Mouse (Mus musculus) heart, postnatal 0 days (tissue): ENCODE data around the gene Mtln. TPM values are rescaled to one million over a fixed set of nuclear protein-coding genes. Genes with fewer than 3 reads are reported as not detected.

Experiments used
- ATAC-seq: fragments of 200-750 bp; cut with Nextera tagmentation; 2 replicates; pipeline ENCODE4 v1.8.0; 2017; ENCODE audit warnings: low read depth, moderate number of reproducible peaks, moderate library complexity; ENCODE audit not compliant: insufficient read depth
- DNase-seq: peaks from one replicate; pipeline ENCODE4 v3.0.0-alpha.2; 2016; ENCODE audit warnings: low spot score
- H3K27ac ChIP-seq: fragments of 300-500 bp; sonication (generic); 2 replicates; pipeline ENCODE4 v1.5.1; 2014; ENCODE audit warnings: low read depth, mild to moderate bottlenecking
- H3K27me3 ChIP-seq: fragments of 300-500 bp; sonication (generic); 2 replicates; pipeline ENCODE4 v1.6.1; 2014; ENCODE audit warnings: low read length, mixed read lengths; ENCODE audit not compliant: control insufficient read depth, insufficient read depth
- H3K36me3 ChIP-seq: fragments of 300-500 bp; sonication (generic); replicated peaks from 2 replicates; pipeline ENCODE4 v1.6.1; 2014; ENCODE audit warnings: low read length, mixed read lengths; ENCODE audit not compliant: control insufficient read depth, insufficient read depth
- H3K4me1 ChIP-seq: fragments of 300-500 bp; sonication (generic); 2 replicates; pipeline ENCODE4 v1.6.1; 2014; ENCODE audit warnings: antibody characterized with exemption; ENCODE audit not compliant: control insufficient read depth, insufficient read depth
- H3K4me2 ChIP-seq: fragments of 300-500 bp; sonication (generic); 2 replicates; pipeline ENCODE4 v1.6.1; 2014; ENCODE audit warnings: low read depth, mild to moderate bottlenecking, low read length, moderate library complexity
- H3K4me3 ChIP-seq: fragments of 300-500 bp; sonication (generic); 2 replicates; pipeline ENCODE4 v1.5.1; 2014; ENCODE audit warnings: low read depth, low read length
- H3K9ac ChIP-seq: fragments of 300-500 bp; sonication (generic); replicated peaks from 2 replicates; pipeline ENCODE4 v1.6.1; 2014; ENCODE audit warnings: low read depth, low read length, mixed read lengths
- H3K9me3 ChIP-seq: fragments of 300-500 bp; sonication (generic); replicated peaks from 2 replicates; pipeline ENCODE4 v1.6.1; 2016; ENCODE audit warnings: low read length; ENCODE audit not compliant: control insufficient read depth
- CTCF ChIP-seq: IDR thresholded peaks from 2 replicates; pipeline ENCODE4 v1.5.1; 2016; ENCODE audit warnings: antibody characterized with exemption, control low read depth, low read depth
- EP300 ChIP-seq: IDR thresholded peaks from 2 replicates; pipeline ENCODE4 v1.6.1; 2016; ENCODE audit warnings: antibody characterized with exemption, low read depth
- WGBS: fragments of 180-500 bp; shearing (Covaris S2); extraction: QIAGEN DNeasy Blood & Tissue Kit; methylation state at CpG from one replicate; pipeline ENCODE4 v1.1.7; 2014; 5-methylcytosine and 5-hydroxymethylcytosine counted together
- polyA plus RNA-seq: library from polyadenylated mRNA; unstranded; fragments of >200 nt; fragmentation: Nextera tagmentation; extraction: Ambion mirVana; gene quantifications from 2 replicates; pipeline ENCODE4 v1.2.1, GENCODE M21; 2015
- total RNA-seq: library from RNA; depleted of rRNA; stranded (reverse); fragments of >200 nt; gene quantifications from 2 replicates; pipeline ENCODE4 v1.2.3, GENCODE M21; 2014; ENCODE audit warnings: low replicate concordance

The Mtln gene
- total and polyA plus RNA-seq, 2 experiments from 2014 or later, result 13.3 to 65.0 TPM

- ATAC-seq (peak; percentile 10), DNase-seq (no peak)
- peak overlapping the region; percentile 41; the same call in 1 of the 2 replicates for H3K9ac ChIP-seq
- H3K4me2 ChIP-seq, result peak overlapping the region; percentile 97
- no peaks in the 10 kb centered on the region for H3K9me3 ChIP-seq
- peaks cover 5% of the 10 kb centered on the region for H3K36me3 ChIP-seq
- TF ChIP-seq EP300, result no peak
- no peak for TF ChIP-seq CTCF
- WGBS, result 36% methylated on average over 11 of the region's 11 CpGs
- no peak overlapping the region for H3K27ac ChIP-seq
- 0 out of 2 replicates have a peak, but pooled peaks cover 5% of the 10 kb centered on the region for H3K27me3 ChIP-seq
- 0 out of 2 replicates have a peak, but pooled peaks cover 9% of the 10 kb centered on the region for H3K4me1 ChIP-seq
- peak overlapping the region; percentile 88 for H3K4me3 ChIP-seq
These were observed 40.0 kb upstream of the Mtln start for GRCm38 (mm10) chr2:127832103-127832832.

DNA sequence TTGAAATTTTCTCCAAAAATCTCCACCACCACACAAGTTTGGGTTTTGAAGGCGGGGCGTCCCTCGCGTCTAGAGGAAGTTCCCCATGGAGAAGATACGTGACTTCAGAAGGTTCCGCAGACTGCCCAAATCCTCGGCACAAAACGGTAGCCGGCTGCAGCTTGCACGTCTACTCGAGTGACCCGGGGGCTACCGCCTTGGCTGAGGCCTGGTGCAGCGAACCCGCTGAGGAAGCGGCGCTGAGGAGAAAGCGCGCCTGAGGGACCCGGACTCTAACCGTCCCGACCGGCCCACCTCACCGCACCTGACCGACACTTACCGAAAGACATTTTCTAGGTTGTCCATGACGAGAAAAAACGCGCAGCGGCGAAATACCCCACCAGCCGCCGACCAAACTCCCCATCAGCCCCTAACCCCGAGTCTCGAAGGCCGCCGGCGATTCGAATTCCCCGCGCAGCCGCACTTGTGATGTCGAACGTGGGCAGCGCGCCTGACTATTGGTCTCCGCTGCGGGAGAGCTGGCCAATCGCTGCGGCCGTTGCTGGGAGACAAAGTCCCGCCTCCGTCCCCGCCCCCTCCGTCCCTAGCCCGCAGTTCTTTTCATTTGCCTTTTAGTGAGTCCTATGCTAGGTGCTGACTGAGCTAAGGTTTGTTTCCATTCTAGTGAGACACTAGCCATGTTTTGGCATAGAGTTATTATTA is 39.3 kb upstream of the Mtln start, which contains the start of gene Bub1:
Bub1 (minus strand) TSS at position 465 of the 702 bp plus-strand sequence.
- under 1% methylated on average over 56 of the region's 56 CpGs for WGBS
- Histone ChIP-seq H3K9me3 (no peaks in the 10 kb centered on the region), H3K27ac (no peak within 1 kb of the TSS), H3K27me3 (no peaks in the 10 kb centered on the region), H3K36me3 (peaks cover 9% of the 10 kb centered on the region), H3K9ac (peak within 1 kb of the TSS; percentile 41), H3K4me2 (peak within 1 kb of the TSS; percentile 97), H3K4me1 (0 out of 2 replicates have a peak, but pooled peaks cover 9% of the 10 kb centered on the region), H3K4me3 (peak within 1 kb of the TSS; percentile 88)
- TF ChIP-seq EP300 (no peak), CTCF (no peak)
- peak; percentile 99 for ATAC-seq
- DNase-seq, result peak; percentile 92

DNA sequence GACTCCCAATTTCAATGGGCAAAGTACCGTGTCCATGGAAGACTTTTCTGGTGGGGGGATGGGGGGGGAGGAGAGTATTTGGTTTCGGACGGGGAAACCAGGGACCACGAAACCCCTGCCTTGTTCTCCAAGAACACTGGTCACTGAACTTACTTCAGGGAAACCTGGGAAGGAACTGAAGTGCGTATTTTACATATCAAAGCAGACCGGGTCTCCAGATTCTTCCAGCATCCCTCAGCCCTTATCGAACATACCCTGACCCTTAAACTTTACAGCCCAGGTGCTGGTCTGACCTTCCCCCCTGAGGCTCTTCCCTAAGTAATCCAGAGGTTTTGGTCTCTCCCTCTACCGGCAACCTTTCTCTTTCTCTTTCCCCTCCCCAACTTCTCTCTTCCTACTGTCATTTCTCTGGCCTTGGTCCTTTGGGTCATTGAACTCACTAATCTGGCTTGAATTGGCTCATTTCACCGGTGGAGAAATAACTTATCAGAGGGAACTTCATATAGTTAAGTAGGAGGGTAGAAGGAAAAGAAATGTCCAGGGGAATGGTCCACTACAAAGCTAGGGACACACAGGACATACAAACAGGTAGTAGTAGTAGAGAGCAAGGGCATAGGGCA is 2.5 kb downstream of the Mtln start:
- WGBS, result 33% methylated on average over 9 of the region's 9 CpGs
- H3K9ac ChIP-seq, result 0 out of 2 replicates have a peak overlapping the region, but pooled peaks have one; percentile 74
- H3K9me3 ChIP-seq, result no peaks in the 10 kb centered on the region

DNA sequence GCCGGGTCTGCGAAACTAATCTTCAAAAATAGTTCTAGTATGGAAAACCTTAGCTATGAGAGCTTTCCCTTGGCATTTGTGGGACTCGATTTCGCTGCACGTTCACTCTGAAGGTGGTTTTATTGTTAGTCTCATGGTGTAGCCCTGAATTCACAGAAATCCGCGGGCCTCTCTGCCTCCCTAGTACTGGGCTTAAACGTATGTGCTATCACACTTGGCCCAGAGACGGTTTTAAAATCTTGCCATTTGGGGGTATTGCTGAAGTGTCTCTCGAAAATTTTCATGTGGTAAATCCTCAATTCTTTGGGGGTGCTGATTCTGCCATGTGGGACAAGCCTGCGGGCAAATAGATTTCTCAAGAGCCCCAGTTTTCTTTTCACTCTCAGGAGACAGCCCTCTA is 3.1 kb downstream of the Mtln start:
- Histone ChIP-seq H3K4me2 (peak overlapping the region; percentile 76), H3K27ac (peak overlapping the region; percentile 69), H3K4me3 (peak overlapping the region; percentile 80), H3K4me1 (0 out of 2 replicates have a peak, but pooled peaks cover 7% of the 10 kb centered on the region), H3K9ac (peak overlapping the region; percentile 74), H3K9me3 (no peaks in the 10 kb centered on the region), H3K36me3 (no peaks in the 10 kb centered on the region), H3K27me3 (no peaks in the 10 kb centered on the region)
- no peak for TF ChIP-seq CTCF
- TF ChIP-seq EP300, result no peak
- WGBS, result 4% methylated on average over 11 of the region's 11 CpGs
- DNase-seq, result no peak
- ATAC-seq, result peak; percentile 12; the same call in 1 of the 2 replicates

More for the DNA sequence above, 2.5 kb downstream of the Mtln start:
- ATAC-seq, result no peak
- H3K27ac ChIP-seq, result no peak overlapping the region
- H3K36me3 ChIP-seq, result no peaks in the 10 kb centered on the region
- TF ChIP-seq CTCF, result no peak
- TF ChIP-seq EP300, result no peak
- peak overlapping the region; percentile 80; the same call in 1 of the 2 replicates for H3K4me3 ChIP-seq
- 0 out of 2 replicates have a peak, but pooled peaks cover 7% of the 10 kb centered on the region for H3K4me1 ChIP-seq
- H3K27me3 ChIP-seq, result no peaks in the 10 kb centered on the region
- peak overlapping the region; percentile 76 for H3K4me2 ChIP-seq
- DNase-seq, result no peak

DNA sequence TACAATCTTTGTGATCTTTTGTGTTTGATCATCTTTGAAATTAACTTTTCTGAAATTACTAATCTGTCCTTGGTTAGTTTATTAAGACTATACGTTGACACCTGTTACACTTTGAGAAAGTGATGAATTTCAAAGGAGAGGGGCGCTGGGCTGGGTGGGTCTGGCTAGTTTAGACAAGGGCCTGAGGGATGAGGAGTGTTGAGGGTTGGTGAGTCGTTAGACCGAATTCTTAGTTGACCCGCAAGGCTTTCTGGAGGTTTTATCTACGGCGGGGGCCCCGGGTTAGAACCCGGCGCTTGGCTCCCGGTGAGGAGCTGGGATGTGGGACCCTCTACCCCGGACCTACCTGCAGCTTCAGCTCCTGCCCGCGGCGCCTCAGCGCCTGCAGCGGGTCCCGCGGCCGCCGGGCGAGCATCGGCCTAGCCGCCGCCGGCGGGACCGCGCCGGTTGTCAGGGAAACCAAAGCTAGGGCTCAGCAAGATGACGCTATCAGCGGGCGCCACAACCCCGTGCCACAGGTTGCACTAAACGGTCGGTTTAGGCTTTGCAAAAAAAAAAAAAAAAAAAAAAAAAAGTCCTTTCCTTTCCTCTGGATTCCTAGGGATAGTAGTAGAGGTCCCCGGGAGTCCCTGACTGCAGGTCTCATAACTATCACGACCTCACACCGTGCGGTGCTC is 3.7 kb downstream of the Mtln start, which contains the start of gene Nphp1:
Nphp1 (minus strand) TSS at position 458 of the 677 bp plus-strand sequence.
- TF ChIP-seq EP300 (no peak), CTCF (no peak)
- Histone ChIP-seq H3K36me3 (no peaks in the 10 kb centered on the region), H3K9ac (peak within 1 kb of the TSS; percentile 74), H3K4me3 (peak within 1 kb of the TSS; percentile 80), H3K27ac (peak within 1 kb of the TSS; percentile 69), H3K4me2 (peak within 1 kb of the TSS; percentile 76), H3K4me1 (0 out of 2 replicates have a peak, but pooled peaks cover 7% of the 10 kb centered on the region), H3K9me3 (no peaks in the 10 kb centered on the region), H3K27me3 (no peaks in the 10 kb centered on the region)
- DNase-seq (peak; percentile 76), ATAC-seq (peak; percentile 82)
- under 1% methylated on average over 40 of the region's 40 CpGs for whole genome bisulfite sequencing
